Mouse (Mus musculus): Measurements from ENCODE around the gene Map10. TPM values are rescaled to one million over a fixed set of nuclear protein-coding genes. Genes with fewer than 3 reads are reported as not detected.

The Map10 gene
- polyA plus RNA-seq, 1 experiment from 2014 or later, result 3.7 TPM

DNA sequence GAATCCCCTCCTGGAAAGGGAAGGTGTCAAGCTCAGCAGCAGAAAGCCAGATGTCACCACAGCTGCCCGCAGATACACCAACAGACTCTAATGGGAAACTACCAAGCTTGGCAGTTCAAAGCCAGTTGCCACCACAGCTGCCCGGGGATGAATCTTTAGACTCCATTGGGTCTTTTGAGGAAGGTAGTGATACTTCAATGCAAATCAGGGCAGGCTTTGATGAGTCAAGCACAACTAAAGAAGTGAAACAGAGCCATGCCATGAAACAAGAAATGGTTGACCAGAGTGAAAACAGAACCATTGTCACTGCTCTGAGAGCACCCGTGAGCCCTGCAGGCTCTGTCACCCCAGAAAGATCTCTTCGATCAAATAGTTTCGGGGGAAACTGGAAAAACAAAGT, 1.8 kb downstream of the Map10 start:
- no peak for DNase-seq (ENCODE audit: low spot score)
- H3K4me2 ChIP-seq (replicated peaks; ENCODE audit: low read depth, low read length), result no peak overlapping the region
- H3K27me3 ChIP-seq (replicated peaks; ENCODE audit: insufficient read depth, low read length), result no peaks in the 10 kb centered on the region
- TF ChIP-seq CTCF (IDR thresholded peaks at IDR 0.05) (no peak), EP300 (IDR thresholded peaks at IDR 0.05) (no peak)
- WGBS, result 96% methylated on average over 5 of the region's 5 CpGs
- no peak overlapping the region for H3K27ac ChIP-seq (ENCODE audit: low read length)
- H3K9ac ChIP-seq (replicated peaks; ENCODE audit: low read depth), result no peak overlapping the region
- H3K36me3 ChIP-seq (ENCODE audit: insufficient read depth, low read length), result 0 out of 2 replicates have a peak, but pooled peaks cover 3% of the 10 kb centered on the region
- H3K4me1 ChIP-seq (ENCODE audit: insufficient read depth, low read depth, low read length), result peaks cover 10% of the 10 kb centered on the region
- H3K9me3 ChIP-seq (ENCODE audit: low read length), result peaks cover 4% of the 10 kb centered on the region
- no peak overlapping the region for H3K4me3 ChIP-seq (ENCODE audit: low read depth, low read length)
- ATAC-seq, result no peak

DNA sequence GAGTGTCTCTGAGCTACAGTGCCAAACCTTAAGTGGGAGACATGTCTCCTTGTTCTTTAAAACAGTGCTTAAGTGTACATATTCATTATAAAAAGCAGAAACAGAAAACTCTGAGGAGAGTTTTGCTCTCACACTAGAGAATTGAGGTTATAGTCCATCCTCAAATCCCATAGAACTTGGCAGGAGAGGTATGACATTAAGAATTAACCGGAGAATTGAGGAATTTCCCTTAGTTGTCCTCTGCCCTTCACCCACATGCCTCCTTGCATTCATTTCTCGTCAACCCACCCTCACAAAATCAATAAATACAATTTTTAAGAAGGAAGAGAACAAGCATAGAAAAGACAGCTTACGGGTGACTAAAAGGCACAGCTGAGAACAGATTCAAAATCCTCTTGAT, 6.2 kb downstream of the Map10 start:
- Histone ChIP-seq H3K4me3 (ENCODE audit: low read depth, low read length) (no peak overlapping the region), H3K9ac (replicated peaks; ENCODE audit: low read depth) (no peak overlapping the region), H3K4me2 (replicated peaks; ENCODE audit: low read depth, low read length) (no peak overlapping the region), H3K27me3 (replicated peaks; ENCODE audit: insufficient read depth, low read length) (no peaks in the 10 kb centered on the region), H3K9me3 (ENCODE audit: low read length) (no peaks in the 10 kb centered on the region; the same call in none of the 2 replicates), H3K27ac (ENCODE audit: low read length) (no peak overlapping the region), H3K36me3 (ENCODE audit: insufficient read depth, low read length) (0 out of 2 replicates have a peak, but pooled peaks cover 3% of the 10 kb centered on the region), H3K4me1 (ENCODE audit: insufficient read depth, low read depth, low read length) (no peaks in the 10 kb centered on the region)
- DNase-seq (ENCODE audit: low spot score) (no peak), ATAC-seq (no peak)
- 77% methylated on average over 3 of the region's 3 CpGs for WGBS
- TF ChIP-seq EP300 (IDR thresholded peaks at IDR 0.05), result no peak
- TF ChIP-seq CTCF (IDR thresholded peaks at IDR 0.05), result no peak

DNA sequence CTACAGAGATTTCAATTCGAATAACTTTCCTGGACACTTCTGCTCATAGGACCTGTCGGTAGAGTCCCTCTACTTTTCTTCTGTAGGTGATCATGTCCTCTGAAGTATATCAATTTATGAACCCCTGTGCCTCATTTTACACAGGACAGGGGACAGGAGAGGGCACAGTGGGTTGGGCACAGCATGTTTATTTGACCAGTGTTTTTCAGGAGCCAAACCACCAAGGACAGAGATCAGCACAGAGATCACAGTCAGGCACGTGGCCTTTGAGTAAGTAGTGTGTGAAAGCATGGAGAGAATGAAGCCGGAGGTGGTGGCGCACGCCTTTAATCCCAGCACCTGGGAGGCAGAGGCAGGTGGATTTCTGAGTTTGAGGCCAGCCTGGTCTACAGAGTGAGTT, 7.9 kb downstream of the Map10 start:
- TF ChIP-seq EP300 (IDR thresholded peaks at IDR 0.05), result no peak
- no peak for TF ChIP-seq CTCF (IDR thresholded peaks at IDR 0.05)
- no peaks in the 10 kb centered on the region for H3K27me3 ChIP-seq (replicated peaks; ENCODE audit: insufficient read depth, low read length)
- no peak for ATAC-seq
- 0 out of 2 replicates have a peak, but pooled peaks cover 3% of the 10 kb centered on the region for H3K36me3 ChIP-seq (ENCODE audit: insufficient read depth, low read length)
- no peak overlapping the region for H3K4me2 ChIP-seq (replicated peaks; ENCODE audit: low read depth, low read length)
- WGBS, result 89% methylated on average over 6 of the region's 6 CpGs
- H3K4me3 ChIP-seq (ENCODE audit: low read depth, low read length), result no peak overlapping the region
- no peaks in the 10 kb centered on the region for H3K4me1 ChIP-seq (ENCODE audit: insufficient read depth, low read depth, low read length)
- no peak for DNase-seq (ENCODE audit: low spot score)
- H3K9ac ChIP-seq (replicated peaks; ENCODE audit: low read depth), result no peak overlapping the region
- no peak overlapping the region for H3K27ac ChIP-seq (ENCODE audit: low read length)
- H3K9me3 ChIP-seq (ENCODE audit: low read length), result no peaks in the 10 kb centered on the region

DNA sequence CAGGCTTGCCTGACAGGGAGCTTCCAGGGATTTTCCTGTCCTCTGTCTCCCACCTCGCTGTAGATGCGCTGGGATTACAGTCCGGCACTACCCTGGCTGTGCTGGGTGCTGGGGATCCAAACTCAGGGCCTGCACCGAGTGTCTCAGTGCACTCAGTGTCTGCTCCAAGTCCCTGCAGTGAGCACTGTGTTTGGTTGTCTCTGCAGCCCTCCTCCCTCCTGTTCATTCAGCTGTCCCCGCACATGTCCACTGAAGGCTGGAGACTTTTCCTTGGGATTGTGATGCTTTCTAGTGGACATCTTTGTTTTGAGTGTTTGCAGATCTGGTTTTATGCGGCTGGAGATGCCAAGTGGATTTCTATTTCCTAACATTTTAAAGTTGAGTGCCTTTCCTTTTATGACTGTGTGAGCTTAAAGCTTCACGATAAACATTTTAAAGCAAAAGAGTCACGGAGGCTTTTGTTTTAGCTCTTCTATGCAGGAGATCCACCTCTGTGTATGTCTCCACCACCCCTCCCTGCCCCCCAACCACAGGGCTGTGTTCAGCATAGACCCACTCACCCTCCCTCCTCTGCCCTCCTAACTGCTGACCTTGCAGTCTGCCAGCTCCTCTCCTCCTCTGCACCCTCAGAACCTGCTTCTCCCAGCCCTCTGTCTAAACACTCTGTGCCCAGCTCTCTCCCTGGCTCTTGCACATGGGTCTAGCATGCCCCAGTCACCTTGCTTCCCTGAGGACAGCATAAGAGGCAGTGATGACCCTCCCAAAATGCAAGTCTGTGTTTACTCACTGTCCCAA, 9.4 kb downstream of the Map10 start:
- Histone ChIP-seq H3K9me3 (ENCODE audit: low read length) (no peaks in the 10 kb centered on the region), H3K27ac (ENCODE audit: low read length) (no peak overlapping the region), H3K4me2 (replicated peaks; ENCODE audit: low read depth, low read length) (no peak overlapping the region), H3K4me3 (ENCODE audit: low read depth, low read length) (no peak overlapping the region), H3K36me3 (ENCODE audit: insufficient read depth, low read length) (no peaks in the 10 kb centered on the region), H3K9ac (replicated peaks; ENCODE audit: low read depth) (no peak overlapping the region), H3K27me3 (replicated peaks; ENCODE audit: insufficient read depth, low read length) (no peaks in the 10 kb centered on the region), H3K4me1 (ENCODE audit: insufficient read depth, low read depth, low read length) (no peaks in the 10 kb centered on the region)
- ATAC-seq, result no peak
- DNase-seq (ENCODE audit: low spot score), result no peak
- WGBS, result 66% methylated on average over 8 of the region's 8 CpGs
- TF ChIP-seq CTCF (IDR thresholded peaks at IDR 0.05) (no peak), EP300 (IDR thresholded peaks at IDR 0.05) (no peak)

DNA sequence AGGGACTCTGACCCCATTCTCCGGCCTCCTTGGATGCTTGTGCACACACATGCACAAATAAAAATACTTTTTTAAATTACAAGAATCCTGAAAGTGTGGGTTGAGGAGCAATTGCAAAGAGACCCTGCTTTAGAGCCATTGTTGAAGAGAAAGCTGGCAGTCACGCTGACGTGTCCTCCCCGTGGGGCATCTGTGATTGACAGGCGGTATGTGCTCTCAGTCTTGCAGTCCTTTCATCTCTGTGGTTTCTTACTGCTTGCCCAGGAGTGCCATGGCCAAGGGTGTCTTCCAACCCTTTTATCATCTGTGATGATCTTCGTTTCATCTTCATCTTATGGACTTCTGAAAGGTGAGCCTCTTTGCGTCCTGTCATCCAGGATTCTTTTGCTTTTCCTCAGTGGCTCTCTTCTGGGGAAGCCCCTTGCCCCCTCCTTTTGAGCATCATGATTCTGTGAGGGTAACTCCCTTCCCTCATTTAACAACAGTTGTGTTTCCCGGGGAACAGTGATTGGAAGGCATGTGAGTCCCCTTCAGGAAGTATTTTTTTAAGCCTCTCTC, 11.3 kb downstream of the Map10 start:
- H3K27me3 ChIP-seq (replicated peaks; ENCODE audit: insufficient read depth, low read length), result no peaks in the 10 kb centered on the region
- H3K36me3 ChIP-seq (ENCODE audit: insufficient read depth, low read length), result no peaks in the 10 kb centered on the region
- H3K4me2 ChIP-seq (replicated peaks; ENCODE audit: low read depth, low read length), result no peak overlapping the region
- TF ChIP-seq EP300 (IDR thresholded peaks at IDR 0.05) (no peak), CTCF (IDR thresholded peaks at IDR 0.05) (no peak)
- no peak overlapping the region for H3K4me3 ChIP-seq (ENCODE audit: low read depth, low read length)
- DNase-seq (ENCODE audit: low spot score) (no peak), ATAC-seq (no peak)
- 48% methylated on average over 8 of the region's 8 CpGs for WGBS
- no peak overlapping the region for H3K9ac ChIP-seq (replicated peaks; ENCODE audit: low read depth)
- H3K9me3 ChIP-seq (ENCODE audit: low read length), result no peaks in the 10 kb centered on the region
- no peaks in the 10 kb centered on the region for H3K4me1 ChIP-seq (ENCODE audit: insufficient read depth, low read depth, low read length)
- H3K27ac ChIP-seq (ENCODE audit: low read length), result no peak overlapping the region

DNA sequence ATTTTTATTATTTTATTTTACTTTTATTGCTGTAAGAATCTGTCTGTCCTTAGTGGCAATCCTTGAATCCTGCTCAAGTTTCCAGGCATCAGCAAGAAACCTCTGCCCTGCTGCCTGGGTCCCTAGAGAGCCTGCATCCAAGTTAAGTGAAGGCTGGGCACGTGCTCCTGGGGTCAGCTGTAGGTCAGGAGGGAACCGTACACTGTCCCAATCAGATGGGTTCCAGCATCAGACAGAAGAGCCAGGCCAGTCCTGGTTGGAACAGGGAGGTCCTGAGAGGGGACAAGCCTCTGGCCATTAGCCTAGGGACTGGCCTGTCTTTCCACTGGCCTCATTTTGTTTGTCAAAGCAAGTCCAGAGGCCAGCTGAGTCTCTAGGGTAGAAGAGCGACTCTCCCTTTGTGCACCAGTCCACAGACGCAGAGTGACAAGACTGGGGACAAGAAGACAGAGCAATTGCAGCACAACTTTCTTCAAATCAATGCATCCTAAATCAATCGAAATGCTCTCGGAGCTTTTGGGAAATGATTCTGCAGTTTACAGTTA, 15.7 kb downstream of the Map10 start:
- Histone ChIP-seq H3K27me3 (replicated peaks; ENCODE audit: insufficient read depth, low read length) (0 out of 2 replicates have a peak, but pooled peaks cover 3% of the 10 kb centered on the region), H3K27ac (ENCODE audit: low read length) (no peak overlapping the region), H3K4me2 (replicated peaks; ENCODE audit: low read depth, low read length) (no peak overlapping the region), H3K9me3 (ENCODE audit: low read length) (no peaks in the 10 kb centered on the region), H3K4me3 (ENCODE audit: low read depth, low read length) (no peak overlapping the region), H3K4me1 (ENCODE audit: insufficient read depth, low read depth, low read length) (no peaks in the 10 kb centered on the region), H3K36me3 (ENCODE audit: insufficient read depth, low read length) (no peaks in the 10 kb centered on the region), H3K9ac (replicated peaks; ENCODE audit: low read depth) (no peak overlapping the region)
- WGBS, result 68% methylated on average over 6 of the region's 6 CpGs
- TF ChIP-seq EP300 (IDR thresholded peaks at IDR 0.05) (no peak), CTCF (IDR thresholded peaks at IDR 0.05) (no peak)
- ATAC-seq, result no peak
- DNase-seq (ENCODE audit: low spot score), result no peak
